Mouse (Mus musculus) G1E (cell line): ENCODE results near the gene Calcoco1. TPM values are rescaled to one million over a fixed set of nuclear protein-coding genes. Genes with fewer than 3 reads are reported as not detected.

Experiments used
- ATAC-seq: 2 replicates; pipeline ENCODE4 v1.8.0; 2016; ENCODE audit warnings: mild to moderate bottlenecking; ENCODE audit not compliant: insufficient number of reproducible peaks, poor library complexity, low FRiP score, severe bottlenecking; ENCODE audit errors: extremely low read depth
- DNase-seq: peaks from one replicate; pipeline ENCODE4 v3.0.0; 2012; ENCODE audit warnings: low spot score
- H3K27me3 ChIP-seq: 2 replicates; pipeline ENCODE4 v1.6.1; 2012; ENCODE audit warnings: mild to moderate bottlenecking, low read length, inconsistent platforms; ENCODE audit not compliant: insufficient read depth
- H3K36me3 ChIP-seq: replicated peaks from 2 replicates; pipeline ENCODE3; 2012; ENCODE audit warnings: mild to moderate bottlenecking, inconsistent platforms
- H3K4me1 ChIP-seq: 2 replicates; pipeline ENCODE4 v1.6.1; 2012; ENCODE audit warnings: low read depth, low read length, inconsistent platforms, mixed read lengths; ENCODE audit not compliant: insufficient read depth
- H3K4me3 ChIP-seq: 2 replicates; pipeline ENCODE4 v1.5.1; 2012; ENCODE audit warnings: low read depth, mild to moderate bottlenecking, inconsistent platforms, low read length, moderate library complexity, mixed read lengths
- H3K9me3 ChIP-seq: replicated peaks from 2 replicates; pipeline ENCODE4 v1.6.1; 2012; ENCODE audit warnings: inconsistent platforms
- CTCF ChIP-seq: IDR thresholded peaks from 2 replicates; pipeline ENCODE4 v1.5.1; 2012; ENCODE audit warnings: low read depth, low read length, inconsistent platforms, mixed read lengths
- GATA1 ChIP-seq: IDR thresholded peaks from 2 replicates; pipeline ENCODE4 v1.6.1; 2012; ENCODE audit warnings: borderline replicate concordance, low read length, inconsistent platforms, mixed read lengths
- GATA2 ChIP-seq: IDR thresholded peaks from 2 replicates; pipeline ENCODE4 v1.6.1; 2012; ENCODE audit warnings: low read depth, low read length, inconsistent platforms, borderline replicate concordance
- POLR2AphosphoS5 ChIP-seq: IDR thresholded peaks from 2 replicates; pipeline ENCODE4 v1.6.1; 2012; ENCODE audit warnings: low read depth, low read length, inconsistent platforms; ENCODE audit not compliant: insufficient replicate concordance
- TAL1 ChIP-seq: conservative IDR thresholded peaks from 2 replicates; pipeline ENCODE4 v1.6.1; 2012; ENCODE audit warnings: low read depth, low read length, inconsistent platforms, mixed read lengths
- polyA plus RNA-seq: library from polyadenylated mRNA; stranded (reverse); fragments of >175 nt; gene quantifications from 2 replicates; pipeline ENCODE4 v1.2.3, GENCODE M21; 2012
- total RNA-seq, 2 experiments: library from RNA; stranded (forward) in 1 of 2; stranded (reverse) in 1 of 2; fragments of 200-1000 nt in 1 of 2; fragments of >200 nt in 1 of 2; fragmentation: Nextera tagmentation in 1 of 2; gene quantifications; 2 replicates each; pipeline ENCODE4 v1.2.3; 2014 to 2017

Calcoco1 gene
- total and polyA plus RNA-seq, 3 experiments = 12.3 to 41.0 (median 14.4) TPM

DNA sequence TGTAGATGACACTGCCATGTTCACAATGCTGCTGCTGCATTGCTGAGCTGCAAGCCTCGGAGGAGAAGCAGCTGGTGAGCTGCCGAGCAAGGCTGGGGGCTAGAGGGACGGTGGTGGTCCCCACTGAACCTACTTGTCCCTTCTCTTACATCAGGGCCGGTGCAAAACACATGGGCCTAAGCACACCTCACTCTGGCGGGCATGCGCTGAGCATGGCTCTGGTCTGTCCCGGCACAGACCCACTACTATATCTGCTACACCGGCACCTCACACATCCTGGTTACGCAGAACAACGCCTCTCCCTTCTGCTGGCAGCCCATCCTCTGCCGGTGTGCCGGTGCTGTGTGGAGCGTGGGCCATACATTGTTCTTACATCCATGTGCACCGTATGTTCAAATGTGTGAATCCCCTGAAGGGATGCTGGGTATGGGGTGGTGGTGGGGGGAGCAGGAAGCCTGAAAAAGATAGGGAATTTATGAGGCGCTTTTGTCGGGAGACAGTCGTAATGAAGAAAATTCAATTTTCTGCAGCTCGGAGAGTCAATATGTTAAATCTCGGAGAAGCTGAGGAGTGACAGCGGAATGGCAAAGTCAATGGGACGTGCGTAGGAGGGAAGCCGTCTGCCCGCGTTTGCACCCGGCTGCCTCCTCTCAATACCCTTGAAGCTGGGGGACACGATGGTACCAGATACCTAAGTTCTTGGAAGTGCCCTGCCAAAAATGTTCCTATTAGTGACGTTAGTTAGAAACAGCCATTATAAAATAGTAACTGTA is 12.0 kb upstream of the Calcoco1 start:
- DNase-seq = no peak
- no peak for ATAC-seq
- no peak overlapping the region for H3K4me3 ChIP-seq
- peaks cover 27% of the 10 kb centered on the region for H3K27me3 ChIP-seq
- no peaks in the 10 kb centered on the region for H3K9me3 ChIP-seq
- TF ChIP-seq POLR2AphosphoS5 (no peak), GATA2 (no peak), CTCF (no peak), TAL1 (no peak), GATA1 (no peak)
- H3K36me3 ChIP-seq = no peaks in the 10 kb centered on the region
- H3K4me1 ChIP-seq = 0 out of 2 replicates have a peak, but pooled peaks cover 3% of the 10 kb centered on the region

DNA sequence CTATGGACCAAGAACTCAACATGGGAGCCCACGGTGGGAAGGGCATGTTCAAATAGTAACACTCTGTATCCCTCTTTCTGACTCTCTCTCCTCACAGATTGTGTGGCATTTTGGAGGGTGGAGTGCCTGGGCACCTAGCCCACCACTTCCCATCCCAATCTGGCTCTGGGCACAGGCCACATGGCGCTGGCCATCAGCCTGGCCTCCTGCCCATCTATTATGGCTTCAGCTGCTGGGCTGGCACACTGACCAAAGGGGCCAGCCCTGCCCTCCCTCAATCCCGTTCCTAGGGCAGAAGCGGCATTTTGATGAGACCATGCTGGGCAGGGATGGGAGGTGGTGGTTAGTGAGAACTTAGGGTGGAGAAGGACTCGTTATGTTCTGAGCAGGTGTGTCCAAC is 11.3 kb upstream of the Calcoco1 start:
- Histone ChIP-seq H3K36me3 (no peaks in the 10 kb centered on the region), H3K4me3 (no peak overlapping the region), H3K9me3 (no peaks in the 10 kb centered on the region), H3K4me1 (0 out of 2 replicates have a peak, but pooled peaks cover 3% of the 10 kb centered on the region), H3K27me3 (peaks cover 27% of the 10 kb centered on the region)
- ATAC-seq (no peak), DNase-seq (no peak)
- TF ChIP-seq TAL1 (no peak), GATA2 (no peak), CTCF (no peak), POLR2AphosphoS5 (no peak), GATA1 (no peak)

DNA sequence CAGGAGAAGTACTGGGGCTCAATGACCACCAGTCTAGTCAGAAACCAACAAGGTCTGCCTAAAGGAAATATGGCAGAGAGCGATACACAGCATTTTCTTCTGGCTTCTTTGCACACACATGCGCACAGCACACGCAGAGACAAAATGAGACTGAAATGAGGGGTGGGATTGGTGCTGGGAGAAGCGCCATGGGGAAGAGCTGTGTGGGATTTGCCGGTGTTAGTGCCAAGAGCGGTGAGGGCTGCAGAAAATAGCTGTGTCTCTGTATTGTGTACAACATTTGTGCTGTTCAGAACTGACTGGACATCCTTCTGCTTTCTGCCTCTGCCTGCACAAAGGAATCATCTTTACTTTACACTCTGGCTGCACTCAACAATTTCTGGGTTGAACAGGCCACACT is 10.4 kb upstream of the Calcoco1 start:
- Histone ChIP-seq H3K27me3 (peaks cover 27% of the 10 kb centered on the region), H3K4me3 (no peak overlapping the region), H3K9me3 (no peaks in the 10 kb centered on the region), H3K36me3 (no peaks in the 10 kb centered on the region), H3K4me1 (0 out of 2 replicates have a peak, but pooled peaks cover 3% of the 10 kb centered on the region)
- no peak for ATAC-seq
- no peak for DNase-seq
- TF ChIP-seq TAL1 (no peak), POLR2AphosphoS5 (no peak), GATA1 (no peak), GATA2 (no peak), CTCF (no peak)

DNA sequence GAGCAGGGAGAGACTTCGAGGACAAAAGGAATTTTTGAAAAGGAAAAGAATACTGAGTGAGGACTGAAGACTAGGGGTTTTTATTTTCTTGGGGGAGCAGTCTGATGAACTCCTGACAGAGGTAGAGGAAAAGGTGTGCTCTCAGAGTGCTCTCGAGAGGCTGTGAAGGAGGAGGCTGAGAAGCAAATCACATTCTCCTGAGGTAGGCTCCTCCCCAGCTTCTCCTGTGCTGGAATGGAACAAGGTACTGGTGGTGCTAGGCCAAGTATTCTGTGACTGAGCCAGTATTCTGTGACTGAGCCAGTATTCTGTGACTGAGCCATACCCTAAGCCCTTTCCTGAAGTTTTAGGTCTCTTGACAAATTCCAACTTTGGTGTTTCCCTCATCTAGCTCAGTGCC is 6.0 kb upstream of the Calcoco1 start:
- Histone ChIP-seq H3K4me3 (no peak overlapping the region), H3K36me3 (no peaks in the 10 kb centered on the region), H3K27me3 (peaks cover 13% of the 10 kb centered on the region), H3K4me1 (no peaks in the 10 kb centered on the region), H3K9me3 (no peaks in the 10 kb centered on the region)
- no peak for TF ChIP-seq CTCF
- no peak for DNase-seq
- no peak for ATAC-seq

DNA sequence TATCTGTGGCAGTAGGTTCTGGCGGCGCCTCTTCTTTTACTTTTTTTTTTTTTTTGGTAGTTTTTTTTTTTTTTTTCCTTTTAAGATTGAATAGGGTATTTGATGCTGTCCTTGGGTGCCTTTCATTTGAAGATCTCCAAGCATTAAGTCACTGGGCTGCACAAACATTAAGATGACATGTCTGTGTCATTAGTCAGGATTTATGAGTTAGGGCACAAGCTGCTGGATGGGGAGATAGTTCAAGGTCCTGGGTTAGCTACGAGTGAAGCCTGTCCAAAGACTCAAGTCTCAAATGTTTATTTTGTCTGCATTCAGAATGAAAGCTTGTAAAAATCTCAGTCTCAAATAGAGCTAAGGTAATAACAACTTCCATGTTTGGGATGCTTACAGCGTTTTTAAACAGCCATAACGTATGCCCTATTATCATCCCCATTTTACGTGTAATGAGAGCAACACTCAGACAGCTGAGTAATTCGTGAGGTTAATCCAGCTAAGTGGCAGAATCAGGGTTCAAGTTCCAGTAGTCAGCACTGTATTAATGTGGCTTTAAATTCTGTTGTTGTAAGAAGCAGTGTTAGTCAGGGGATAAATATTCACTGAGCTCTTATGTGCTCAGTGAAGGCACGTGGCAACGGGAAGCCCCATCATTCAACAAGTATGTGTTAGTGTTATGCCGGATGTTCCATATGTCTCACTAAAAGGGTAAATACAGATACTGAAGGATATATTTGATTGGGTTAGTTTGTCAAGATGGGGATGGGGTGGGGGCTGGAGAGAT is 1.6 kb upstream of the Calcoco1 start:
- Histone ChIP-seq H3K27me3 (no peaks in the 10 kb centered on the region; the same call in 1 of the 2 replicates), H3K4me1 (peaks cover 17% of the 10 kb centered on the region), H3K4me3 (no peak overlapping the region), H3K36me3 (peaks cover 5% of the 10 kb centered on the region), H3K9me3 (no peaks in the 10 kb centered on the region)
- no peak for ATAC-seq
- TF ChIP-seq CTCF (no peak), GATA1 (no peak), TAL1 (no peak), GATA2 (no peak), POLR2AphosphoS5 (no peak)
- DNase-seq = no peak

DNA sequence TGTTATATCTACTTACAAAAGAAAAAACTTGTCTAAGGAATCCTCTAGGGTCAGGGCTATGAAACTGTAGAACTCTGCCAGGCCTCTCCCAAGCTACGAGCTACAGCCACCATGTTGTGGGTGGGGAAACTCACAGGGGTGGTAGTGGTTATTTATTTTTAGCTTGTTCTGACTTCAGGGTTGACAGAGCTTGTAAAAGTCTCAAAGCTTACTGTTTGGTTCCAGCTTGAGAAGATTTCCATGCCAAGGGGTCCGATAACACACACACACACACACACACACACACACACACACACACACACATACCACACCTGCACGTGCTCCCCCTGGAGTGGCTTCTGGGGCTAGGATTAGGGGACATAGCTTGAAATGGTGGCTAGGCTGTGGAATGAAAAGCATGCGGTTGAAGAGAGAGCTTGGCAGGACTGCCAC is 538 bp upstream of the Calcoco1 start:
- peaks cover 10% of the 10 kb centered on the region for H3K36me3 ChIP-seq
- TF ChIP-seq POLR2AphosphoS5 (no peak), TAL1 (no peak), GATA2 (no peak), GATA1 (no peak), CTCF (no peak)
- H3K27me3 ChIP-seq = no peaks in the 10 kb centered on the region
- ATAC-seq = no peak
- peaks cover 17% of the 10 kb centered on the region for H3K4me1 ChIP-seq
- H3K9me3 ChIP-seq = no peaks in the 10 kb centered on the region
- H3K4me3 ChIP-seq = peak overlapping the region; percentile 76; the same call in 1 of the 2 replicates
- DNase-seq = peak; percentile 12
